8 mouse cellular contexts compared by ENCODE assay signal in the genomic region with DNA sequence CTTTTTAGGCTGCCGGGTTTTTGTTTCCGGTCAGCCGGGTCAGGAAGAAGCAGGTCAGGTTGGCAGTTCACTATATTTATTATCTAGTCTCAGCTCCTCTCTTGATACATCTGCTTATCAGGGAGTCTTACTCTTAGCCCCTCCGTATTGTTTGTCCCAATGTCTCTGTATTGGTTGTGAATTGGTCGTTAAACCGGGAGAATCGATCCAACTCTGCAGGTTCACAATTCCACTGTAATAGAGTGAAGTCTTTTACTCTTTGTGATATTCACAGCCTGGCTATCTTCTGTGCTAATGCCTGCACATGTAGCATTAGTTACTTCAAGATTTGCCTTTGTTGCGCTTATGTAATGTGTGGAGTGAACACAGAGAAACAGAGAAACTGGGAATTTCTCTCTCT. TPM values are rescaled to one million over a fixed set of nuclear protein-coding genes. Genes with fewer than 3 reads are reported as not detected.
DNase-seq lines count a peak whose midpoint lies in the region; ATAC-seq and TF ChIP-seq lines count a peak whose summit lies in the region.

No protein-coding gene starts in this region.

- intact Hi-C loops in left cerebral cortex, adult 2 months (cut with DNase I), result loop anchor here (5.0 kb wide), 1 partner anchor 1361 kb away; the partner anchor contains the start of gene Rdh14
- intact Hi-C loops in left cerebral cortex, postnatal 4 days (cut with DNase I), result no loop called here

- no peaks in the 10 kb centered on the region for H3K27me3 ChIP-seq in forebrain, embryonic 10.5 days (ENCODE audit: poor library complexity, severe bottlenecking)
- no peaks in the 10 kb centered on the region for H3K27me3 ChIP-seq in intestine, embryonic 16.5 days (replicated peaks; ENCODE audit: control insufficient read depth, insufficient read depth, low read length)
- H3K27me3 ChIP-seq in myocyte (ENCODE audit: control insufficient read depth, insufficient read depth, insufficient read length), result no peaks in the 10 kb centered on the region

- peak overlapping the region; percentile 80 for H3K4me2 ChIP-seq in intestine, embryonic 16.5 days (ENCODE audit: low read depth, low read length)
- H3K4me2 ChIP-seq in myocyte (ENCODE audit: low read depth), result peak overlapping the region; percentile 71

- peak overlapping the region; percentile 76; the same call in 1 of the 2 replicates for H3K4me3 ChIP-seq in left cerebral cortex, adult 2 months
- H3K4me3 ChIP-seq in forebrain, embryonic 10.5 days, result peak overlapping the region; percentile 76
- peak overlapping the region; percentile 74 for H3K4me3 ChIP-seq in intestine, embryonic 16.5 days (ENCODE audit: low read length)
- peak overlapping the region; percentile 53 for H3K4me3 ChIP-seq in myocyte

- H3K9me3 ChIP-seq in forebrain, embryonic 10.5 days, result no peaks in the 10 kb centered on the region
- H3K9me3 ChIP-seq in intestine, embryonic 16.5 days (ENCODE audit: control insufficient read depth, low read length), result no peaks in the 10 kb centered on the region

- H3K27ac ChIP-seq in left cerebral cortex, adult 2 months, result no peak overlapping the region
- peak overlapping the region; percentile 98 for H3K27ac ChIP-seq in forebrain, embryonic 10.5 days
- H3K27ac ChIP-seq in intestine, embryonic 16.5 days (ENCODE audit: low read length), result peak overlapping the region; percentile 100

- no peak for DNase-seq in left cerebral cortex, adult 2 months (ENCODE audit: extremely low spot score in 1 of 2, low spot score in 2 of 2)
- no peak for DNase-seq in left cerebral cortex, postnatal 4 days
- no peak for DNase-seq in forebrain, embryonic 10.5 days (ENCODE audit: extremely low spot score, low spot score)
- no peak for DNase-seq in thymus, postnatal 10 days (ENCODE audit: low spot score in 2 of 2)
- DNase-seq in adipocyte (ENCODE audit: low spot score), result no peak
- no peak for DNase-seq in lung, adult 18-20 months

- H3K36me3 ChIP-seq in forebrain, embryonic 10.5 days (replicated peaks), result peaks cover 16% of the 10 kb centered on the region; the same call in 1 of the 2 replicates
- H3K36me3 ChIP-seq in intestine, embryonic 16.5 days (ENCODE audit: control insufficient read depth, insufficient read depth, low read length), result no peaks in the 10 kb centered on the region
- H3K36me3 ChIP-seq in myocyte (ENCODE audit: control insufficient read depth, insufficient read depth), result no peaks in the 10 kb centered on the region

- no peak for ATAC-seq in intestine, embryonic 16.5 days

- no peak for TF ChIP-seq CTCF in left cerebral cortex, adult 2 months (IDR thresholded peaks at IDR 0.05)

- H3K79me2 ChIP-seq in myocyte (ENCODE audit: control insufficient read depth, insufficient read depth), result no peaks in the 10 kb centered on the region

- TF ChIP-seq POLR2A in myocyte (IDR thresholded peaks at IDR 0.05; ENCODE audit: insufficient read length, low read depth), result no peak

- no peak overlapping the region for H3ac ChIP-seq in myocyte (ENCODE audit: control insufficient read depth, insufficient read length)

- WGBS in forebrain, embryonic 10.5 days, result 86% methylated on average over 8 of the region's 8 CpGs
- WGBS in intestine, embryonic 16.5 days, result 57% methylated on average over 8 of the region's 8 CpGs

- H3K4me1 ChIP-seq in forebrain, embryonic 10.5 days, result peaks cover 7% of the 10 kb centered on the region
- H3K4me1 ChIP-seq in intestine, embryonic 16.5 days (ENCODE audit: control insufficient read depth, insufficient read depth, low read length), result peaks cover 4% of the 10 kb centered on the region; the same call in 1 of the 2 replicates

- peak overlapping the region; percentile 86 for H3K9ac ChIP-seq in intestine, embryonic 16.5 days (ENCODE audit: low read depth, low read length)

TF ChIP-seq in myocyte, 11 proteins besides CTCF, POLR2A, EP300 and RAD21:
- TF ChIP-seq SRF (IDR thresholded peaks at IDR 0.05; ENCODE audit: control insufficient read depth, insufficient read length, low read depth) (no peak), TCF12 (IDR thresholded peaks at IDR 0.05; ENCODE audit: insufficient read depth, poor library complexity, severe bottlenecking) (no peak), REST (IDR thresholded peaks at IDR 0.05; ENCODE audit: insufficient read depth, insufficient read length) (no peak), POLR2AphosphoS2 (IDR thresholded peaks at IDR 0.05; ENCODE audit: insufficient read length, low read depth) (no peak), MAX (IDR thresholded peaks at IDR 0.05; ENCODE audit: low read depth) (no peak), CEBPB (IDR thresholded peaks at IDR 0.05; ENCODE audit: insufficient read depth, poor library complexity, severe bottlenecking) (no peak), MYOG (IDR thresholded peaks at IDR 0.05; ENCODE audit: control insufficient read depth in 1 of 3, insufficient read depth in 1 of 3, insufficient read length in 2 of 3, low read depth in 2 of 3) (no peak), MYOD1 (IDR thresholded peaks at IDR 0.05; ENCODE audit: control insufficient read depth in 1 of 3, insufficient read length in 2 of 3, low read depth in 2 of 3) (no peak), E2F4 (IDR thresholded peaks at IDR 0.05; ENCODE audit: insufficient read depth) (no peak), USF1 (IDR thresholded peaks at IDR 0.05; ENCODE audit: low read depth) (no peak), TCF3 (IDR thresholded peaks at IDR 0.05; ENCODE audit: insufficient read length, low read depth) (no peak)
TF ChIP-seq in myocyte: peak in this region for 0.

RNA-seq across cellular contexts. Expression of gene Ttc32, which starts 1.4 kb away (rescaled TPM):
- total RNA-seq in left cerebral cortex, adult 2 months (2021), result 1 to 10 TPM; 4.6 to 4.7 TPM
- 1 to 10 TPM; 3.2 to 3.6 TPM for total RNA-seq in left cerebral cortex, postnatal 4 days (2021)
- 18.3 and 21.2 TPM in 2 replicates for polyA plus RNA-seq in forebrain, embryonic 10.5 days (2016; fragmentation: Nextera tagmentation; extraction: Ambion mirVana)
- polyA plus RNA-seq in intestine, embryonic 16.5 days (2015; fragmentation: Nextera tagmentation; extraction: Ambion mirVana), result 33.9 and 35.8 TPM in 2 replicates
- polyA plus RNA-seq in myocyte (2012; fragmentation: generic; extraction: Trizol), result 4.5 TPM

RNA-seq across cellular contexts. Expression of gene Wdr35, which starts 57.5 kb away (rescaled TPM):
- 10 to 100 TPM; 43.2 to 45.0 TPM for total RNA-seq in left cerebral cortex, adult 2 months (2021)
- 10 to 100 TPM; 35.1 to 39.3 TPM for total RNA-seq in left cerebral cortex, postnatal 4 days (2021)
- 28.1 and 28.3 TPM in 2 replicates for polyA plus RNA-seq in forebrain, embryonic 10.5 days (2016; fragmentation: Nextera tagmentation; extraction: Ambion mirVana)
- polyA plus RNA-seq in intestine, embryonic 16.5 days (2015; fragmentation: Nextera tagmentation; extraction: Ambion mirVana), result 7.8 and 8.2 TPM in 2 replicates
- 9.5 TPM for polyA plus RNA-seq in myocyte (2012; fragmentation: generic; extraction: Trizol)
